Mouse (Mus musculus): ENCODE measurements around the gene Gm49333.

The Gm49333 gene

GRCm38 (mm10) chr16:20611357-20612227 lies at the start of gene Gm49333, which contains the start of the genes Eef1akmt4 and Alg3:
Gene Gm49333 (plus strand): TSS chr16:20611610.
Gene Eef1akmt4 (plus strand): TSS chr16:20611593.
Gene Alg3 (minus strand): TSS chr16:20611735.
- peak; percentile 90 for DNase-seq (ENCODE audit: low read depth, low spot score)
- no peaks in the 10 kb centered on the region for H3K36me3 ChIP-seq (ENCODE audit: control insufficient read depth, insufficient read depth, low read length, poor library complexity, severe bottlenecking)
- no peaks in the 10 kb centered on the region for H3K27me3 ChIP-seq (ENCODE audit: control insufficient read depth, insufficient read depth, low read length, poor library complexity, severe bottlenecking)

GRCm38 (mm10) chr16:20565075-20565474 lies 46.3 kb upstream of the Gm49333 start:
- Histone ChIP-seq H3K36me3 (ENCODE audit: control insufficient read depth, insufficient read depth, low read length, poor library complexity, severe bottlenecking) (0 out of 2 replicates have a peak, but pooled peaks cover 3% of the 10 kb centered on the region), H3K27me3 (ENCODE audit: control insufficient read depth, insufficient read depth, low read length, poor library complexity, severe bottlenecking) (no peaks in the 10 kb centered on the region)
- no peak for DNase-seq (ENCODE audit: low read depth, low spot score)

GRCm38 (mm10) chr16:20589366-20589938 lies 22.0 kb upstream of the Gm49333 start, which contains the start of gene Vwa5b2:
Gene Vwa5b2 (plus strand): TSS chr16:20589471.
- Histone ChIP-seq H3K27me3 (ENCODE audit: control insufficient read depth, insufficient read depth, low read length, poor library complexity, severe bottlenecking) (0 out of 2 replicates have a peak, but pooled peaks cover 1% of the 10 kb centered on the region), H3K36me3 (ENCODE audit: control insufficient read depth, insufficient read depth, low read length, poor library complexity, severe bottlenecking) (no peaks in the 10 kb centered on the region)
- DNase-seq (ENCODE audit: low read depth, low spot score), result no peak

GRCm38 (mm10) chr16:20589939-20590679 lies 21.3 kb upstream of the Gm49333 start:
- no peaks in the 10 kb centered on the region for H3K36me3 ChIP-seq (ENCODE audit: control insufficient read depth, insufficient read depth, low read length, poor library complexity, severe bottlenecking)
- DNase-seq (ENCODE audit: low read depth, low spot score), result no peak
- 0 out of 2 replicates have a peak, but pooled peaks cover 1% of the 10 kb centered on the region for H3K27me3 ChIP-seq (ENCODE audit: control insufficient read depth, insufficient read depth, low read length, poor library complexity, severe bottlenecking)

- Histone ChIP-seq H3K27me3 (ENCODE audit: control insufficient read depth, insufficient read depth, low read length, poor library complexity, severe bottlenecking) (0 out of 2 replicates have a peak, but pooled peaks cover 1% of the 10 kb centered on the region), H3K36me3 (ENCODE audit: control insufficient read depth, insufficient read depth, low read length, poor library complexity, severe bottlenecking) (no peaks in the 10 kb centered on the region)
- DNase-seq (ENCODE audit: low read depth, low spot score), result no peak
These were observed 20.8 kb upstream of the Gm49333 start for GRCm38 (mm10) chr16:20590680-20591038.

GRCm38 (mm10) chr16:20591076-20591705 lies 20.2 kb upstream of the Gm49333 start:
- Histone ChIP-seq H3K36me3 (ENCODE audit: control insufficient read depth, insufficient read depth, low read length, poor library complexity, severe bottlenecking) (no peaks in the 10 kb centered on the region), H3K27me3 (ENCODE audit: control insufficient read depth, insufficient read depth, low read length, poor library complexity, severe bottlenecking) (0 out of 2 replicates have a peak, but pooled peaks cover 1% of the 10 kb centered on the region)
- no peak for DNase-seq (ENCODE audit: low read depth, low spot score)

- DNase-seq (ENCODE audit: low read depth, low spot score), result no peak
- H3K27me3 ChIP-seq (ENCODE audit: control insufficient read depth, insufficient read depth, low read length, poor library complexity, severe bottlenecking), result 0 out of 2 replicates have a peak, but pooled peaks cover 1% of the 10 kb centered on the region
- no peaks in the 10 kb centered on the region for H3K36me3 ChIP-seq (ENCODE audit: control insufficient read depth, insufficient read depth, low read length, poor library complexity, severe bottlenecking)
These were observed 16.2 kb upstream of the Gm49333 start for GRCm38 (mm10) chr16:20595060-20595673.

GRCm38 (mm10) chr16:20595737-20596136 lies 15.7 kb upstream of the Gm49333 start:
- 0 out of 2 replicates have a peak, but pooled peaks cover 4% of the 10 kb centered on the region for H3K27me3 ChIP-seq (ENCODE audit: control insufficient read depth, insufficient read depth, low read length, poor library complexity, severe bottlenecking)
- DNase-seq (ENCODE audit: low read depth, low spot score), result no peak
- no peaks in the 10 kb centered on the region for H3K36me3 ChIP-seq (ENCODE audit: control insufficient read depth, insufficient read depth, low read length, poor library complexity, severe bottlenecking)

GRCm38 (mm10) chr16:20596687-20597441 lies 14.5 kb upstream of the Gm49333 start:
- no peak for DNase-seq (ENCODE audit: low read depth, low spot score)
- Histone ChIP-seq H3K36me3 (ENCODE audit: control insufficient read depth, insufficient read depth, low read length, poor library complexity, severe bottlenecking) (no peaks in the 10 kb centered on the region), H3K27me3 (ENCODE audit: control insufficient read depth, insufficient read depth, low read length, poor library complexity, severe bottlenecking) (0 out of 2 replicates have a peak, but pooled peaks cover 2% of the 10 kb centered on the region)

- Histone ChIP-seq H3K36me3 (ENCODE audit: control insufficient read depth, insufficient read depth, low read length, poor library complexity, severe bottlenecking) (no peaks in the 10 kb centered on the region), H3K27me3 (ENCODE audit: control insufficient read depth, insufficient read depth, low read length, poor library complexity, severe bottlenecking) (0 out of 2 replicates have a peak, but pooled peaks cover 2% of the 10 kb centered on the region)
- DNase-seq (ENCODE audit: low read depth, low spot score), result no peak
These were observed 10.9 kb upstream of the Gm49333 start for GRCm38 (mm10) chr16:20600511-20600910.

GRCm38 (mm10) chr16:20604705-20605104 lies 6.7 kb upstream of the Gm49333 start:
- DNase-seq (ENCODE audit: low read depth, low spot score), result no peak
- H3K36me3 ChIP-seq (ENCODE audit: control insufficient read depth, insufficient read depth, low read length, poor library complexity, severe bottlenecking), result no peaks in the 10 kb centered on the region
- H3K27me3 ChIP-seq (ENCODE audit: control insufficient read depth, insufficient read depth, low read length, poor library complexity, severe bottlenecking), result 0 out of 2 replicates have a peak, but pooled peaks cover 2% of the 10 kb centered on the region

- peak; percentile 88 for DNase-seq (ENCODE audit: low read depth, low spot score)
- Histone ChIP-seq H3K36me3 (ENCODE audit: control insufficient read depth, insufficient read depth, low read length, poor library complexity, severe bottlenecking) (no peaks in the 10 kb centered on the region), H3K27me3 (ENCODE audit: control insufficient read depth, insufficient read depth, low read length, poor library complexity, severe bottlenecking) (no peaks in the 10 kb centered on the region)
These were observed 681 bp upstream of the Gm49333 start for GRCm38 (mm10) chr16:20610501-20611356.
